Mouse (Mus musculus): ENCODE measurements at regions not wholly inside any gene's neighbourhood (a gene's known extent, or its start where the extent isn't known, plus 50 kb on each side); places are given as distances from the start of the nearest gene placed in this dataset.
A peak's percentile ranks its signal among the peaks of the same experiment; 100 is the strongest.

- H3K36me3 ChIP-seq (replicated peaks in 1 of 2; ENCODE audit: control insufficient read depth in 1 of 2, insufficient read depth in 1 of 2, low read length in 1 of 2): no peaks in the 10 kb centered on the region
- no peak overlapping the region for H3K4me3 ChIP-seq (replicated peaks in 1 of 3; ENCODE audit: low read depth in 2 of 3, low read length in 2 of 3, poor library complexity in 1 of 3)
- no peaks in the 10 kb centered on the region for H3K9me3 ChIP-seq (replicated peaks; ENCODE audit: low read length)
- no peak for DNase-seq (ENCODE audit: extremely low read depth)
- no peak overlapping the region for H3K9ac ChIP-seq (ENCODE audit: insufficient read depth, low read depth)
- TF ChIP-seq NRF1 (IDR thresholded peaks at IDR 0.05; ENCODE audit: low read depth, low read length) (no peak), SMC3 (IDR thresholded peaks at IDR 0.05; ENCODE audit: low read depth, low read length) (no peak), ZKSCAN1 (IDR thresholded peaks at IDR 0.05; ENCODE audit: borderline replicate concordance, low read depth, low read length) (no peak), MEF2A (IDR thresholded peaks at IDR 0.05; ENCODE audit: borderline replicate concordance, low read depth, low read length) (no peak), PAX5 (IDR thresholded peaks at IDR 0.05; ENCODE audit: low read length) (no peak)
- dilution Hi-C loops (cut with MboI; ENCODE audit: extremely low pct_ligation_motif_present, extremely low pct_unique_long_range_greater_than_20kb, low sequenced_read_pairs): no loop called here
- no peaks in the 10 kb centered on the region for H3K4me1 ChIP-seq (ENCODE audit: control insufficient read depth in 1 of 2, insufficient read depth in 2 of 2)
- no peak overlapping the region for H3K27ac ChIP-seq (ENCODE audit: insufficient read depth, low read depth)
- H3K27me3 ChIP-seq (replicated peaks): no peaks in the 10 kb centered on the region
- no peak overlapping the region for H3K4me2 ChIP-seq (ENCODE audit: insufficient read depth, low read depth, poor library complexity, severe bottlenecking)
- no peaks in the 10 kb centered on the region for H3K79me2 ChIP-seq (replicated peaks; ENCODE audit: control insufficient read depth, extremely low read depth, insufficient read depth, poor library complexity, severe bottlenecking)
- in situ Hi-C loops (cut with MboI; ENCODE audit: low pct_ligation_motif_present, low pct_unique_long_range_greater_than_20kb, low sequenced_read_pairs): no loop called here
Observed at GRCm38 (mm10) chr3:83712355-83712754, 53.8 kb upstream of the Sfrp2 start.

- dilution Hi-C loops (cut with MboI; ENCODE audit: extremely low pct_ligation_motif_present, extremely low pct_unique_long_range_greater_than_20kb, low sequenced_read_pairs): no loop called here
- in situ Hi-C loops (cut with MboI; ENCODE audit: low pct_ligation_motif_present, low pct_unique_long_range_greater_than_20kb, low sequenced_read_pairs): no loop called here
- peak; percentile 65 for DNase-seq (ENCODE audit: extremely low read depth)
Observed at GRCm38 (mm10) chr3:83714572-83714971, 51.5 kb upstream of the Sfrp2 start.

More at GRCm38 (mm10) chr3:83714572-83714971, 51.5 kb upstream of the Sfrp2 start:
- Histone ChIP-seq H3K27ac (ENCODE audit: insufficient read depth, low read depth) (no peak overlapping the region), H3K9me3 (replicated peaks; ENCODE audit: low read length) (no peaks in the 10 kb centered on the region), H3K4me3 (replicated peaks in 1 of 3; ENCODE audit: low read depth in 2 of 3, low read length in 2 of 3, poor library complexity in 1 of 3) (no peak overlapping the region), H3K36me3 (replicated peaks in 1 of 2; ENCODE audit: control insufficient read depth in 1 of 2, insufficient read depth in 1 of 2, low read length in 1 of 2) (no peaks in the 10 kb centered on the region), H3K4me1 (ENCODE audit: control insufficient read depth in 1 of 2, insufficient read depth in 2 of 2) (peaks cover 2 to 6% of the 10 kb centered on the region in 2 experiments; a peak in 1 of 4 replicates), H3K79me2 (replicated peaks; ENCODE audit: control insufficient read depth, extremely low read depth, insufficient read depth, poor library complexity, severe bottlenecking) (no peaks in the 10 kb centered on the region), H3K27me3 (replicated peaks) (no peaks in the 10 kb centered on the region), H3K9ac (ENCODE audit: insufficient read depth, low read depth) (no peak overlapping the region), H3K4me2 (ENCODE audit: insufficient read depth, low read depth, poor library complexity, severe bottlenecking) (no peak overlapping the region)
- TF ChIP-seq JUN (IDR thresholded peaks at IDR 0.05; ENCODE audit: insufficient read depth, low read depth, low read length) (no peak), TBP (conservative IDR thresholded peaks at IDR 0.05; ENCODE audit: low read depth, low read length) (no peak), GABPA (IDR thresholded peaks at IDR 0.05; ENCODE audit: insufficient replicate concordance, low read depth, low read length) (no peak), CTCF (conservative IDR thresholded peaks at IDR 0.05 in 1 of 2, IDR thresholded peaks at IDR 0.05 in 1 of 2; ENCODE audit: low read depth in 2 of 2, low read length in 2 of 2) (peak; percentile 81 to 82), RAD21 (IDR thresholded peaks at IDR 0.05; ENCODE audit: low read depth, low read length) (peak; percentile 73), UBTF (IDR thresholded peaks at IDR 0.05; ENCODE audit: low read depth, low read length) (no peak), HCFC1 (IDR thresholded peaks at IDR 0.05; ENCODE audit: low read depth, low read length) (no peak), SMC3 (IDR thresholded peaks at IDR 0.05; ENCODE audit: low read depth, low read length) (peak; percentile 79), ETS1 (conservative IDR thresholded peaks at IDR 0.05; ENCODE audit: low read depth, low read length) (no peak), POLR2A (IDR thresholded peaks at IDR 0.05; ENCODE audit: low read depth, low read length) (no peak), ZKSCAN1 (IDR thresholded peaks at IDR 0.05; ENCODE audit: borderline replicate concordance, low read depth, low read length) (no peak)

All from CH12.LX (cell line).